Mouse (Mus musculus) layer of hippocampus, postnatal 25 days (tissue): ENCODE data around the gene Me3. TPM values are rescaled to one million over a fixed set of nuclear protein-coding genes. Genes with fewer than 3 reads are reported as not detected.

Experiments
- DNase-seq, 2 experiments: peaks; one replicate each; pipeline ENCODE4 v3.0.0; 2022; ENCODE audit warnings: mixed read lengths in 2 of 2, low spot score in 1 of 2; ENCODE audit errors: extremely low spot score in 1 of 2
- total RNA-seq, 2 experiments: library from RNA; stranded (reverse); gene quantifications; 2 replicates each; pipeline ENCODE4 v1.2.3; 2021

The Me3 gene
- total RNA-seq, 2 experiments from 2014 or later = 85.8 to 90.6 TPM

DNA sequence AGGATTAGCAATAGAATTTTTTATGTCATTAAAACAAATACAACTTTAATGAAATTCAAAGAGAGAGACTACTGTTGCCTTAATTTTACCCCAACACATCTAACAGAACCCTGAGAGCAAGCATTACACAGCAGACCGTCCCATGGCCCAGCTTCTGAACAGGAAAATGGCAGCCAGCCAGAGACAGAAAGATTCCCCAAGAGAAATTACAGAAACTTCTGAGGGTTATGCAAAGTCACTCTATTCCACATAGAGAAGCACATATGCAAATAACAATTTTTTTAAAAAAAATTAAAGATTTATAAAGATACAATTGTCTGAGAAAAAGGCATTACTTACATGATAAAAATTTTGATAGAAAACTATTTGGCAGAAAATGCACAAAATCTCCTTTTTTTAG is 247.5 kb downstream of the Me3 start:
- DNase-seq = no peak

GRCm38 (mm10) chr7:89884551-89884950 is 252.4 kb downstream of the Me3 start:
- DNase-seq = no peak

- no peak for DNase-seq
Measured at GRCm38 (mm10) chr7:89891412-89891811, 259.2 kb downstream of the Me3 start.

DNA sequence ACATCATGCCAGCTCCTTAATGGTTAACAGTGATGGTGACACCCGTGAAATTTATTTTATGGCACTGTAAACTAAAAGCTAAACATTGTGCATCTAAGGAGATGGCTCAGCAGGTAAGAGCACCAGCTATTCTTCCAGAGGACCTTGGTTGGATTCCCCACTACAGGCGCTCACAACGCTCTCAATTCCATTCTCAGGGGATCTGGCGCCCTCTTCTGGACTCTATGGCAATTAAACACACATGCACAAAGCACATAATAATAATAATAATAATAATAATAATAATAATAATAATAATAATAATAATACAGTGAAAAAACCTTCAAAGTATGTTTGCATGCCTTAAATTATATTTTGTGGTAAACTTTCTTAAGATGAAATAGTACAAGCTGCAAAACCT is 259.7 kb downstream of the Me3 start:
- DNase-seq = peak in 1 of 2 experiments; percentile 10

GRCm38 (mm10) chr7:89903007-89903406 is 270.8 kb downstream of the Me3 start:
- no peak for DNase-seq

DNA sequence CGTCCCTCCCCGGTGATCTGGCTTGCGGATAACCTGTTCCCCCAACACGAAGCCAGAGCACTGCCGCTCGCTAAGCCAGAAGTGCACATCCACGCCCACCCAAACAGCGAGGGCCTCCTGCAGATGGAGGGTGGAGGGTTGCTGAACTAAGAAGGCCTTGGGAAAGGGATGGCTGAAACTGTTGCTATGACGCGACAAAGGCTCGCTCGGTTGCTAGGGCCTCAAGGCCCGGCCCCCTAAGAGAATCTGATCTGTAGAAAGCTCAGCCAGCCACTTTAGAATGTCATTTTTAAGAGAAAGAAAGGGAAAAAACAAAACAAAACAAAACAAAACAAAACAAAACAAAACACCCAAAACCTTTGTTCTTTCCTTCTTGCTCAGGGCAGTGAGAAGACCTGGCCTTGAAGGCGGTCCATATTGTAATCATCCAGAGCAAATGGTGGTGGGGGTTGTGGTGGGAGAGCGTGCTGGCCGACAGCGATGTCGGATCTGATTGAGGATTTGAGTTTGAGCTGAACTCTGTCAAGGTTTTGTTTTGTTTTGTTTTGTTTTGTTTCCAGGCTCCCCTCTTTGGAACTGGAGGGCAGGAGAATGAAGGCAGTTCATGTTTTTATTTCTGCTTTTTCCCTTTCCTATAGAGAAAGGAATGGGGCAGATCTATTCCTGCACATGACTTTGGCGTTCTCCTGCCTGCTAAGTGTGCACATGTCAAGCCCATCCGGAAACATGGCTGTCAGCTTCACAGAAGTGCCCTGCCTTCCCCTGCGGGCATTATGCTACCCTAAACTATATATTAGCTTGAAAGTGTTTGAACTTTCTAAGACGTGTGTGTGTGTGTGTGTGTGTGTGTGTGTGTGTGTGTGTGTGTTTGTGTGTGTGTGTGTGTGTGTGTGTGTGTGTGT is 271.5 kb downstream of the Me3 start, which contains the start of gene Ccdc81:
TSS of gene Ccdc81 (minus strand) at position 188 of the 902 bp plus-strand sequence.
- DNase-seq = no peak

Other genes starting within 250 kb of the Me3 start
- 10 to 100 TPM; 59.1 to 63.4 TPM for gene Tmem135, start 228.2 kb upstream of the Me3 start, total RNA-seq
- 1 to 10 TPM; 6.5 to 7.6 TPM for gene Fzd4, start 228.0 kb upstream of the Me3 start, total RNA-seq
- 10 to 100 TPM; 12.9 to 14.1 TPM for gene Prss23, start 105.2 kb upstream of the Me3 start, total RNA-seq